Mouse (Mus musculus): ENCODE measurements around the gene Gm42669. TPM values are rescaled to one million over a fixed set of nuclear protein-coding genes. Genes with fewer than 3 reads are reported as not detected.
A peak's percentile ranks its signal among the peaks of the same experiment; 100 is the strongest.

Gene Gm42669
- polyA plus RNA-seq, 2 experiments, result 0.02 to 0.06 TPM

- DNase-seq (ENCODE audit: low read depth in 3 of 3, low spot score in 3 of 3), result peak; percentile 54 to 63 (median 62)
Measured at GRCm38 (mm10) chr5:107597301-107598077, 90.1 kb downstream of the Gm42669 start, which contains the start of the genes Rpap2 and Glmn. Gene Rpap2 (plus strand): TSS chr5:107597373. Gene Glmn (minus strand): TSS chr5:107597888.

GRCm38 (mm10) chr5:107598380-107598779 lies 91.0 kb downstream of the Gm42669 start:
- WGBS (ENCODE audit: insufficient replicate concordance), result 11% methylated on average over 4 of the region's 4 CpGs
- no peaks in the 10 kb centered on the region for H3K9me3 ChIP-seq (ENCODE audit: control insufficient read depth, low read length)
- DNase-seq (ENCODE audit: low read depth in 3 of 3, low spot score in 3 of 3) (no peak), ATAC-seq (ENCODE audit: insufficient read depth) (no peak)
- no peaks in the 10 kb centered on the region; the same call in 1 of the 2 replicates for H3K36me3 ChIP-seq (replicated peaks; ENCODE audit: control insufficient read depth, insufficient read depth, low read depth)
- no peaks in the 10 kb centered on the region for H3K27me3 ChIP-seq (ENCODE audit: control insufficient read depth, insufficient read depth, low read length)
- peak overlapping the region in 1 of 2 experiments; percentile 83; a peak in 2 of 4 replicates for H3K4me3 ChIP-seq (ENCODE audit: insufficient read depth in 1 of 2, low read depth in 2 of 2, low read length in 2 of 2)
- peak overlapping the region; percentile 81 for H3K9ac ChIP-seq (replicated peaks)
- peaks cover 4% of the 10 kb centered on the region in 2 experiments; a peak in 2 of 4 replicates for H3K4me1 ChIP-seq (replicated peaks; ENCODE audit: control insufficient read depth in 2 of 2, insufficient read depth in 2 of 2, low read length in 1 of 2)
- no peak overlapping the region for H3K27ac ChIP-seq
- TF ChIP-seq CTCF (IDR thresholded peaks at IDR 0.05; ENCODE audit: low read depth) (no peak), EP300 (IDR thresholded peaks at IDR 0.05; ENCODE audit: low read depth) (no peak)
- H3K4me2 ChIP-seq (ENCODE audit: low read depth), result peak overlapping the region; percentile 76

More at GRCm38 (mm10) chr5:107597301-107598077, 90.1 kb downstream of the Gm42669 start, which contains the start of the genes Rpap2 and Glmn:
- Histone ChIP-seq H3K4me2 (ENCODE audit: low read depth) (peak within 1 kb of the TSS; percentile 76), H3K9me3 (ENCODE audit: control insufficient read depth, low read length) (no peaks in the 10 kb centered on the region), H3K9ac (replicated peaks) (peak within 1 kb of the TSS; percentile 81), H3K27me3 (ENCODE audit: control insufficient read depth, insufficient read depth, low read length) (no peaks in the 10 kb centered on the region), H3K36me3 (replicated peaks; ENCODE audit: control insufficient read depth, insufficient read depth, low read depth) (no peaks in the 10 kb centered on the region; the same call in 1 of the 2 replicates), H3K4me3 (ENCODE audit: insufficient read depth in 1 of 2, low read depth in 2 of 2, low read length in 2 of 2) (peak within 1 kb of the TSS; percentile 83 to 90), H3K4me1 (replicated peaks; ENCODE audit: control insufficient read depth in 2 of 2, insufficient read depth in 2 of 2, low read length in 1 of 2) (peaks cover 4% of the 10 kb centered on the region in 2 experiments; a peak in 2 of 4 replicates), H3K27ac (no peak within 1 kb of the TSS; the same call in 1 of the 2 replicates)
- WGBS (ENCODE audit: insufficient replicate concordance), result 1% methylated on average over 54 of the region's 64 CpGs
- TF ChIP-seq EP300 (IDR thresholded peaks at IDR 0.05; ENCODE audit: low read depth) (no peak), CTCF (IDR thresholded peaks at IDR 0.05; ENCODE audit: low read depth) (peak; percentile 22; the same call in 1 of the 2 replicates)
- peak; percentile 95 for ATAC-seq (ENCODE audit: insufficient read depth)

- Histone ChIP-seq H3K4me1 (replicated peaks; ENCODE audit: control insufficient read depth in 2 of 2, insufficient read depth in 2 of 2, low read length in 1 of 2) (peaks cover 0 to 2% of the 10 kb centered on the region in 2 experiments; a peak in 2 of 4 replicates), H3K4me3 (ENCODE audit: insufficient read depth in 1 of 2, low read depth in 2 of 2, low read length in 2 of 2) (no peak overlapping the region), H3K27me3 (ENCODE audit: control insufficient read depth, insufficient read depth, low read length) (no peaks in the 10 kb centered on the region), H3K4me2 (ENCODE audit: low read depth) (no peak overlapping the region), H3K9me3 (ENCODE audit: control insufficient read depth, low read length) (no peaks in the 10 kb centered on the region), H3K9ac (replicated peaks) (no peak overlapping the region), H3K36me3 (replicated peaks; ENCODE audit: control insufficient read depth, insufficient read depth, low read depth) (no peaks in the 10 kb centered on the region), H3K27ac (no peak overlapping the region)
- no peak for ATAC-seq (ENCODE audit: insufficient read depth)
- TF ChIP-seq CTCF (IDR thresholded peaks at IDR 0.05; ENCODE audit: low read depth), result peak; percentile 87
- TF ChIP-seq EP300 (IDR thresholded peaks at IDR 0.05; ENCODE audit: low read depth), result no peak
- DNase-seq (ENCODE audit: low read depth in 3 of 3, low spot score in 3 of 3), result peak; percentile 34 to 39 (median 36)
- 3% methylated on average over 2 of the region's 2 CpGs for WGBS (ENCODE audit: insufficient replicate concordance)
Measured at GRCm38 (mm10) chr5:107611224-107611623, 103.8 kb downstream of the Gm42669 start.

GRCm38 (mm10) chr5:107617986-107618385 lies 110.6 kb downstream of the Gm42669 start:
- DNase-seq (ENCODE audit: low read depth in 3 of 3, low spot score in 3 of 3), result no peak
- Histone ChIP-seq H3K36me3 (replicated peaks; ENCODE audit: control insufficient read depth, insufficient read depth, low read depth) (no peaks in the 10 kb centered on the region), H3K4me1 (replicated peaks; ENCODE audit: control insufficient read depth in 2 of 2, insufficient read depth in 2 of 2, low read length in 1 of 2) (peaks cover 0 to 4% of the 10 kb centered on the region in 2 experiments; a peak in 2 of 4 replicates), H3K9ac (replicated peaks) (no peak overlapping the region), H3K27ac (no peak overlapping the region), H3K27me3 (ENCODE audit: control insufficient read depth, insufficient read depth, low read length) (no peaks in the 10 kb centered on the region), H3K9me3 (ENCODE audit: control insufficient read depth, low read length) (no peaks in the 10 kb centered on the region), H3K4me3 (ENCODE audit: insufficient read depth in 1 of 2, low read depth in 2 of 2, low read length in 2 of 2) (no peak overlapping the region), H3K4me2 (ENCODE audit: low read depth) (no peak overlapping the region)
- no peak for ATAC-seq (ENCODE audit: insufficient read depth)
- 76% methylated on average over 6 of the region's 6 CpGs for WGBS (ENCODE audit: insufficient replicate concordance)
- TF ChIP-seq EP300 (IDR thresholded peaks at IDR 0.05; ENCODE audit: low read depth) (no peak), CTCF (IDR thresholded peaks at IDR 0.05; ENCODE audit: low read depth) (no peak)

- no peaks in the 10 kb centered on the region for H3K36me3 ChIP-seq (replicated peaks; ENCODE audit: control insufficient read depth, insufficient read depth, low read depth)
- H3K9me3 ChIP-seq (ENCODE audit: control insufficient read depth, low read length), result no peaks in the 10 kb centered on the region
- H3K9ac ChIP-seq (replicated peaks), result no peak overlapping the region
- H3K27me3 ChIP-seq (ENCODE audit: control insufficient read depth, insufficient read depth, low read length), result no peaks in the 10 kb centered on the region
- H3K4me3 ChIP-seq (ENCODE audit: insufficient read depth in 1 of 2, low read depth in 2 of 2, low read length in 2 of 2), result no peak overlapping the region
- TF ChIP-seq CTCF (IDR thresholded peaks at IDR 0.05; ENCODE audit: low read depth) (no peak), EP300 (IDR thresholded peaks at IDR 0.05; ENCODE audit: low read depth) (peak; percentile 44; the same call in 1 of the 2 replicates)
- H3K4me1 ChIP-seq (replicated peaks; ENCODE audit: control insufficient read depth in 2 of 2, insufficient read depth in 2 of 2, low read length in 1 of 2), result peaks cover 0 to 2% of the 10 kb centered on the region in 2 experiments; a peak in 1 of 4 replicates
- no peak overlapping the region for H3K27ac ChIP-seq
- no peak overlapping the region for H3K4me2 ChIP-seq (ENCODE audit: low read depth)
- WGBS (ENCODE audit: insufficient replicate concordance), result 34% methylated on average over 3 of the region's 3 CpGs
- DNase-seq (ENCODE audit: low read depth in 3 of 3, low spot score in 3 of 3), result no peak
- ATAC-seq (ENCODE audit: insufficient read depth), result peak; percentile 68
Measured at GRCm38 (mm10) chr5:107621327-107621726, 113.9 kb downstream of the Gm42669 start.

Other genes starting within 250 kb of the Gm42669 start
- gene Tgfbr3, start 218.0 kb upstream of the Gm42669 start, polyA plus RNA-seq (2012; rRNA removed), result 3.1 and 4.3 TPM in 2 replicates
- gene Tgfbr3, start 218.0 kb upstream of the Gm42669 start, polyA plus RNA-seq (2014; fragmentation: Nextera tagmentation; extraction: Ambion mirVana), result 7.5 and 7.7 TPM in 2 replicates
- gene Brdt, start 176.5 kb upstream of the Gm42669 start, polyA plus RNA-seq (2012; rRNA removed), result 0.09 and 0.16 TPM in 2 replicates
- 0.05 and 0.11 TPM in 2 replicates for gene Brdt, start 176.5 kb upstream of the Gm42669 start, polyA plus RNA-seq (2014; fragmentation: Nextera tagmentation; extraction: Ambion mirVana)
- 0.03 TPM in 1 of 2 replicates, not detected in the other for gene Ephx4, start 104.9 kb upstream of the Gm42669 start, polyA plus RNA-seq (2012; rRNA removed)
- gene Ephx4, start 104.9 kb upstream of the Gm42669 start, polyA plus RNA-seq (2014; fragmentation: Nextera tagmentation; extraction: Ambion mirVana), result not detected in 2 replicates
- gene Lpcat2b, start 76.1 kb upstream of the Gm42669 start, polyA plus RNA-seq (2012; rRNA removed), result not detected in 2 replicates
- gene Lpcat2b, start 76.1 kb upstream of the Gm42669 start, polyA plus RNA-seq (2014; fragmentation: Nextera tagmentation; extraction: Ambion mirVana), result not detected in 2 replicates
- 0.75 and 1.1 TPM in 2 replicates for gene Btbd8, start 69.6 kb upstream of the Gm42669 start, polyA plus RNA-seq (2012; rRNA removed)
- 1.1 and 1.2 TPM in 2 replicates for gene Btbd8, start 69.6 kb upstream of the Gm42669 start, polyA plus RNA-seq (2014; fragmentation: Nextera tagmentation; extraction: Ambion mirVana)
- 0.01 TPM in 2 replicates for gene 1700028K03Rik, start 27.1 kb downstream of the Gm42669 start, polyA plus RNA-seq (2012; rRNA removed)
- gene 1700028K03Rik, start 27.1 kb downstream of the Gm42669 start, polyA plus RNA-seq (2014; fragmentation: Nextera tagmentation; extraction: Ambion mirVana), result not detected in 2 replicates
- gene Rpap2, start 89.8 kb downstream of the Gm42669 start, polyA plus RNA-seq (2012; rRNA removed), result 1.4 and 2.6 TPM in 2 replicates
- gene Rpap2, start 89.8 kb downstream of the Gm42669 start, polyA plus RNA-seq (2014; fragmentation: Nextera tagmentation; extraction: Ambion mirVana), result 5.5 and 6.5 TPM in 2 replicates
- gene Glmn, start 90.3 kb downstream of the Gm42669 start, polyA plus RNA-seq (2012; rRNA removed), result 1.6 and 3.1 TPM in 2 replicates
- 5.7 and 6.2 TPM in 2 replicates for gene Glmn, start 90.3 kb downstream of the Gm42669 start, polyA plus RNA-seq (2014; fragmentation: Nextera tagmentation; extraction: Ambion mirVana)
- gene Gfi1, start 218.4 kb downstream of the Gm42669 start, polyA plus RNA-seq (2012; rRNA removed), result 2.2 and 3.0 TPM in 2 replicates
- 1.1 and 1.7 TPM in 2 replicates for gene Gfi1, start 218.4 kb downstream of the Gm42669 start, polyA plus RNA-seq (2014; fragmentation: Nextera tagmentation; extraction: Ambion mirVana)